14 mouse cellular contexts compared by ENCODE assay signal in the genomic region with DNA sequence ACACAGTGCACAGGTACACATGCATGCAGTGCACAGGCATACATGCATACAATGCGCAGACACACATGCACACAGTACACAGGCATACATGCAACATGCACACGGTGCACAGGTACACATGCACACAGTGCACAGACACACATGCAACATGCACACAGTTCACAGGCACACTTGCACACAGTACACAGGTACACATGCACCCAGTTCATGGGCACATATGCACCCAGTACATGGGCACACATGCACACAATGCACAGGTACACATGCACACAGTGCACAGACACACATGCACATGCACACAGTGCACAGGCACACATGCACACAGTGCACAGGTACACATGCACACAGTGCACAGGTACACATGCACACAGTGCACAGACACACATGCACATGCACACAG.
"Had no signal": no experiment of that assay in that cellular context is flagged by ENCODE, and none has a peak within 500 bp of the region (broad histone marks: within the 10 kb centered on the region; RNA-seq: fewer than 3 reads in every experiment).

No protein-coding gene starts in this region.

- DNase-seq: lung, adult 18-20 months; lung, embryonic 14.5 days; lung, postnatal 10 days; lung, postnatal 4 days; midbrain, embryonic 14.5 days; right cerebral cortex, postnatal 14 days; thymus, adult 18-20 months; thymus, postnatal 14 days; thymus, postnatal 36 days had no signal

- H3K27me3 ChIP-seq: liver, embryonic 12.5 days; neural tube, embryonic 12.5 days had no signal

- H3K4me3 ChIP-seq: liver, embryonic 12.5 days; midbrain, embryonic 10.5 days; neural tube, embryonic 12.5 days had no signal

- H3K9ac ChIP-seq: liver, embryonic 12.5 days; liver, embryonic 14.5 days; lung, embryonic 14.5 days; neural tube, embryonic 12.5 days had no signal

- ATAC-seq: liver, embryonic 12.5 days; midbrain, embryonic 16.5 days had no signal

- H3K4me2 ChIP-seq: liver, embryonic 12.5 days; lung, embryonic 14.5 days; neural tube, embryonic 12.5 days had no signal

- H3K4me1 ChIP-seq: liver, embryonic 12.5 days had no signal

- H3K36me3 ChIP-seq: liver, embryonic 12.5 days; midbrain, embryonic 10.5 days; neural tube, embryonic 12.5 days had no signal

- H3K27ac ChIP-seq: liver, embryonic 12.5 days; liver, embryonic 14.5 days; neural tube, embryonic 12.5 days had no signal
